Mouse (Mus musculus) layer of hippocampus, postnatal 14 days (tissue): ENCODE data around the gene Kremen1. TPM values are rescaled to one million over a fixed set of nuclear protein-coding genes. Genes with fewer than 3 reads are reported as not detected.

Experiments
- DNase-seq, 2 experiments: peaks; one replicate each; pipeline ENCODE4 v3.0.0; 2021 to 2022; ENCODE audit warnings: low spot score in 2 of 2, mixed read lengths in 1 of 2
- total RNA-seq, 2 experiments: library from RNA; stranded (reverse); gene quantifications; 2 replicates each; pipeline ENCODE4 v1.2.3; 2021

The Kremen1 gene
- total RNA-seq, 2 experiments from 2014 or later, result 10.7 to 11.6 TPM

DNA sequence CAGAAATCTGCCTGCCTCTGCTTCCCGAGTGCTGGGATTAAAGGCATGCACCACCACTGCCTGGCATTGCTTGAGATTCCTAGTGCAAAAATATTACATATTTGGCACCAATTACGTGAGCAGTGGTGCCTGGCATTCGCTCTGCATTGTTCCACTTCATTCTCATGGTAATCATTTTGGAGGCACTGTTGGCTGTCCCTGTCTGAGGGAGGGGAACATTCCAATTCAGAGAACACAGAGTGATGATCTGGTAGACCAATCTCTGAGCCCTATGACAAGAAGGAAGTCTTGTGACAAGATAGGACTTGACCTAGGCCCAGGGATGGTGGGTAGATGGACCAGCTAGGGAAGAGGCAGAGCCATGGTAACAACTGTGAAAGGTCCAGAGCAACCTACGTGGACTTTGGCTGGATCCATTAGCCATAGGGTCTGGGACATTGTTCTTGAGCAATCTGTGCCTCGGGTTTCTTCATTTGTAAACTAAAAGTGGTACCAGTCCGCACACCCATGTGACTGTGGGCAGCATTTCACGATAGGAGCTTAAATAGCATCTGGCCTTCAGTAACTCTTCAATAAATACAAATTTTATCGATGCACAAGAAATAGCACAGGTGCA is 8.6 kb upstream of the Kremen1 start:
- no peak for DNase-seq

GRCm38 (mm10) chr11:5265764-5266163 is 4.4 kb upstream of the Kremen1 start:
- DNase-seq, result no peak

- DNase-seq, result no peak
Measured at GRCm38 (mm10) chr11:5263078-5263730, 1.8 kb upstream of the Kremen1 start.

- no peak for DNase-seq
Measured at GRCm38 (mm10) chr11:5260942-5261459, 357 bp downstream of the Kremen1 start.

DNA sequence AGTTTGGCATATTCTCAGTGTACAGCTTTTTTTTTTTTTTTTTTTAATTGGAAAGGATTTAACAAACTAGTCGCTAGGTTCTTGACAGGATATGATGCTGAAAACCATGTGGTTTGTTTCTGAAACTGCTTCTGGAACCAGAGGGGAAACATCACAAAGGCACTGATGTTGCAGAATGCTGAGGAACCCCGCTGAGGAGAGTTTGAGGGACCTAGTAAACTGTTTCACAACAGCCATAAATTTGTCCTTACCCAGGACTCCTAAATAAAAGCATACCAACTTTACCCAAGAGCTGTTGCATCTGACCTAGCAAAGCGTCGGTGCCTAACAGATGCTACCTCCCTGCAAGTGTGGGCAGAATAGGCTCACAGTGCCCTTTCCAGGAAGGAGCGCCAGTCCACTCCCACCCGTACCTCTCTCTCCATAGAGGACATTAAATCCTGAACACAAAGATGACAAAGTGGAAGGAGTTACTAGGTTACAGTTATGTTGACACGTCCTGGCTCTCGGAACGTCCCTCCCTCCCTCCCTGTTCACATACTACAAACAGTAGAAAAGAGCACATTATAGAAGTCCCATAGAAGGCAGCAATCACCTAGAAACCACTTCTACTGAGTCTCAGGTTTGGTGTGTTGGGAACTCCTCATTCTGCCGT is 1.3 kb downstream of the Kremen1 start:
- no peak for DNase-seq

GRCm38 (mm10) chr11:5258036-5258435 is 3.3 kb downstream of the Kremen1 start:
- DNase-seq, result no peak

- DNase-seq, result no peak
Measured at GRCm38 (mm10) chr11:5257151-5257862, 4.1 kb downstream of the Kremen1 start.

- peak in 1 of 2 experiments; percentile 35 for DNase-seq
Measured at GRCm38 (mm10) chr11:5255509-5256014, 5.8 kb downstream of the Kremen1 start.

DNA sequence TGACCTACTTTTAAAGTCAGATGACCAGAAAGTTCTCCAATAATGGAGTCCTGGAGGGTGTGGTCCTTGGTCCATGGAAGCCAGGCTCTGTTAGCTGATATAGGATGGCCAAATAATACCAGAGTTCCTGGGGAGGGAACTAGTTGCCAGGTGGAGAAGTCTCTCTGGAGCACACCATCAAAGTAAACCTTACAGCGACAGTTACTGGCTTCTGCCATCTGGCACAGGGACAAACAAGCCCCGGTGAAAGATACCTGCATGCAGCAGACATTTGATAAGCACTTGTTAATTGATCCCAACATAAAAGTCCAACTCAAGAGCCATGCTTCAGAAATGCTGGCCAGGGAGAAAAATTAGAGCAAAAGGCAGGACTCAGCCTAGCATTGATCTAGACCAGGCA is 7.3 kb downstream of the Kremen1 start:
- DNase-seq, result no peak

- DNase-seq, result no peak
Measured at GRCm38 (mm10) chr11:5253528-5253927, 7.8 kb downstream of the Kremen1 start.

GRCm38 (mm10) chr11:5252727-5253126 is 8.6 kb downstream of the Kremen1 start:
- DNase-seq, result no peak

- no peak for DNase-seq
Measured at GRCm38 (mm10) chr11:5251112-5251511, 10.2 kb downstream of the Kremen1 start.

GRCm38 (mm10) chr11:5248200-5248599 is 13.2 kb downstream of the Kremen1 start:
- DNase-seq, result no peak

GRCm38 (mm10) chr11:5245431-5245830 is 15.9 kb downstream of the Kremen1 start:
- DNase-seq, result no peak

- DNase-seq, result peak in 1 of 2 experiments; percentile 16
Measured at GRCm38 (mm10) chr11:5244749-5245130, 16.6 kb downstream of the Kremen1 start.

DNA sequence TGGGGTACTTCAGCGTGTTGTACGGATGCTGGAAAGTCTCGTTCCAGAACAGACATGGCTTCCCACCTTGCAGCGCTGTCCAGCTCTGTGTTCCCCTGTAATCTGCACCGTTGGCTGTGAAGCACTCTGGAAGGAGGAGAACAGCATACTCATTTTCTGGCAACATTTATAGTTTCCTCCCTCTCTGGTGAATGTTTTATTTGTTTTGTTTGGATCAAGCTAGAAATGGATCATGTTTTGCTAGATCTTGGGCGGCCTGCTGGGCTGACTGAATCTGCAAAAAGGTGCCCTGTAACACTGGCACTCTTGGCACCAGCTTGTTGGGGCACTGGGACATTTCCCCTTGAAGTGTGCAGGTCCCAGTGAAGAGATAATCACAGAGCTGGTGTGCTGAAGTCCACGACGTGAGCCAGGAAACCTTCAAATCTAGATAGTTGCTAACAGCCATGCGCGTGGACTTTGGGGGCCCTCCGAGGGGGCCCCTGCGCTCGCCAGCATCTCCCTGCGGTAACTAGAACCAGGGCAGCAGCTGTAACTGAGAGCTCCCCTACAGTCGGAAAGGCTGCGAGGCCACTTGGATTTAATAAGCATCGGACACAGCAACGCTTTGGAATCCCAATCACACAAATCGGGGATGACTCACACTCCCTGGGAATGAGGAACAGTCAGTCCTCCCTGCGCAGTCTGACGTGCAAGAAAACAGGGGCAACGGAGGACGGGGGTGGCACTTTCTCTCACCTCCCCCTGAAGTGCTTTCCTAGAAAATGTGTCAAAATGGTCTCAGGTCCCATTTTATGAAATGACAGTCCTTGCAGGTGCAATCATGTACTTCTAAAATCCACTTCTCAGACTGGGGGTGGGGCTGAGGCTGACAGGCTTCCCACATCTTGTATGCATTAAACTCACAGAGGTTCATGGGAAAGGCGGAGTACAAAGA is 17.3 kb downstream of the Kremen1 start:
- peak; percentile 37 to 44 for DNase-seq

GRCm38 (mm10) chr11:5243208-5243607 is 18.1 kb downstream of the Kremen1 start:
- no peak for DNase-seq

- no peak for DNase-seq
Measured at GRCm38 (mm10) chr11:5242158-5242557, 19.2 kb downstream of the Kremen1 start.

- DNase-seq, result no peak
Measured at GRCm38 (mm10) chr11:5239706-5240690, 21.4 kb downstream of the Kremen1 start.
